Mouse (Mus musculus) CH12.LX (cell line): Measurements from ENCODE around the gene Ccnd1.

ENCODE experiments used
- CTCF ChIP-seq, 2 experiments: IDR thresholded peaks in 1 of 2; conservative IDR thresholded peaks in 1 of 2; 2 replicates each; pipeline ENCODE4 v1.5.1; 2011 to 2012; ENCODE audit warnings: low read depth in 2 of 2, low read length in 2 of 2, improper control_type of control experiment in 1 of 2, inconsistent platforms in 1 of 2, mild to moderate bottlenecking in 1 of 2, moderate library complexity in 1 of 2
- MAZ ChIP-seq: IDR thresholded peaks from 2 replicates; pipeline ENCODE4 v1.6.1; 2012; ENCODE audit warnings: low read depth, mild to moderate bottlenecking, inconsistent platforms, low read length, improper control_type of control experiment, moderate library complexity
- POLR2AphosphoS2 ChIP-seq: IDR thresholded peaks from 2 replicates; pipeline ENCODE4 v1.6.1; 2011; ENCODE audit warnings: low read depth, low read length, improper control_type of control experiment
- RAD21 ChIP-seq: IDR thresholded peaks from 2 replicates; pipeline ENCODE4 v1.6.1; 2011; ENCODE audit warnings: low read depth, mild to moderate bottlenecking, low read length, improper control_type of control experiment, moderate library complexity
- USF1 ChIP-seq: IDR thresholded peaks from 2 replicates; pipeline ENCODE4 v1.6.1; 2014; ENCODE audit warnings: low read depth, mild to moderate bottlenecking, inconsistent platforms, low read length, improper control_type of control experiment

DNA sequence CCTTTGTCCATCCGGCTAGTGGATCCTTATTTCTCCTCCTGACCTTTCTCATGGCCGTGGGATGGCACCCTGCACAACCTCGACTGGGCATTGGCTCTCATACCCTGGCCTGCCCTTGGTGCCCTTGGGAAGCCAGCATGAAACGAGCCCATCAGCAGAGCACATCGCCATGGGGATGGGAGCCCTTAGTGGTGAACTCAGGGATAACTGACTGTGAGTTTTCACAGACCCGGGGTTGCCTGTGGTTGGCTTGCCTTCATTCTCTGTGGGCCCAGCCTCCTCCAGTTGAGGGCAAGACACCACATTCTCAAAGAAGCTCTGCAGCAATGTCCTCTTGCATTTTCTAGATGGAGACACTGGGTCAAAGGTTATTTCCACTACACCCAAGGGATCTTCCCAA is 47.4 kb downstream of the Ccnd1 start:
- TF ChIP-seq MAZ (no peak), CTCF (conservative IDR thresholded peaks at IDR 0.05 in 1 of 2, IDR thresholded peaks at IDR 0.05 in 1 of 2; ENCODE audit: low read depth in 2 of 2, low read length in 2 of 2) (no peak), POLR2AphosphoS2 (no peak), RAD21 (no peak), USF1 (no peak)
